Mouse (Mus musculus): ENCODE results near the gene Stim1. TPM values are rescaled to one million over a fixed set of nuclear protein-coding genes. Genes with fewer than 3 reads are reported as not detected.

Stim1 gene
- polyA plus RNA-seq, 1 experiment from 2014 or later: 21.3 TPM

GRCm38 (mm10) chr7:102330270-102330669 lies 62.7 kb downstream of the Stim1 start:
- no peak overlapping the region for H3K4me2 ChIP-seq (ENCODE audit: low read depth, low read length)
- no peak for ATAC-seq (ENCODE audit: low read depth)
- H3K36me3 ChIP-seq (ENCODE audit: control insufficient read depth, insufficient read depth, low read length): no peaks in the 10 kb centered on the region
- WGBS: 90% methylated on average over 5 of the region's 5 CpGs
- 0 out of 2 replicates have a peak, but pooled peaks cover 2% of the 10 kb centered on the region for H3K4me1 ChIP-seq (replicated peaks; ENCODE audit: control insufficient read depth, insufficient read depth, low read length)
- H3K27me3 ChIP-seq (ENCODE audit: control insufficient read depth, insufficient read depth, low read depth, low read length): no peaks in the 10 kb centered on the region
- no peak overlapping the region for H3K4me3 ChIP-seq (ENCODE audit: low read length)
- no peaks in the 10 kb centered on the region for H3K9me3 ChIP-seq (ENCODE audit: control insufficient read depth, low read length)
- no peak overlapping the region for H3K9ac ChIP-seq (ENCODE audit: low read length)
- no peak overlapping the region for H3K27ac ChIP-seq (ENCODE audit: low read length)

GRCm38 (mm10) chr7:102331476-102331875 lies 63.9 kb downstream of the Stim1 start:
- H3K27ac ChIP-seq (ENCODE audit: low read length): no peak overlapping the region
- WGBS: 56% methylated on average over 3 of the region's 3 CpGs
- no peaks in the 10 kb centered on the region for H3K9me3 ChIP-seq (ENCODE audit: control insufficient read depth, low read length)
- no peak overlapping the region for H3K4me2 ChIP-seq (ENCODE audit: low read depth, low read length)
- no peaks in the 10 kb centered on the region for H3K36me3 ChIP-seq (ENCODE audit: control insufficient read depth, insufficient read depth, low read length)
- no peak overlapping the region for H3K9ac ChIP-seq (ENCODE audit: low read length)
- H3K27me3 ChIP-seq (ENCODE audit: control insufficient read depth, insufficient read depth, low read depth, low read length): no peaks in the 10 kb centered on the region
- H3K4me3 ChIP-seq (ENCODE audit: low read length): no peak overlapping the region
- no peak for ATAC-seq (ENCODE audit: low read depth)
- 0 out of 2 replicates have a peak, but pooled peaks cover 2% of the 10 kb centered on the region for H3K4me1 ChIP-seq (replicated peaks; ENCODE audit: control insufficient read depth, insufficient read depth, low read length)

GRCm38 (mm10) chr7:102333741-102334140 lies 66.1 kb downstream of the Stim1 start:
- Histone ChIP-seq H3K27me3 (ENCODE audit: control insufficient read depth, insufficient read depth, low read depth, low read length) (no peaks in the 10 kb centered on the region), H3K4me1 (replicated peaks; ENCODE audit: control insufficient read depth, insufficient read depth, low read length) (peaks cover 7% of the 10 kb centered on the region; the same call in 1 of the 2 replicates), H3K4me2 (ENCODE audit: low read depth, low read length) (no peak overlapping the region), H3K9ac (ENCODE audit: low read length) (no peak overlapping the region), H3K9me3 (ENCODE audit: control insufficient read depth, low read length) (no peaks in the 10 kb centered on the region), H3K4me3 (ENCODE audit: low read length) (no peak overlapping the region), H3K36me3 (ENCODE audit: control insufficient read depth, insufficient read depth, low read length) (no peaks in the 10 kb centered on the region), H3K27ac (ENCODE audit: low read length) (no peak overlapping the region)
- WGBS: 40% methylated on average over 4 of the region's 4 CpGs
- no peak for ATAC-seq (ENCODE audit: low read depth)

GRCm38 (mm10) chr7:102337326-102337725 lies 69.7 kb downstream of the Stim1 start:
- ATAC-seq (ENCODE audit: low read depth): no peak
- WGBS: 90% methylated on average over 5 of the region's 5 CpGs
- no peak overlapping the region for H3K9ac ChIP-seq (ENCODE audit: low read length)
- no peaks in the 10 kb centered on the region for H3K27me3 ChIP-seq (ENCODE audit: control insufficient read depth, insufficient read depth, low read depth, low read length)
- no peaks in the 10 kb centered on the region for H3K9me3 ChIP-seq (ENCODE audit: control insufficient read depth, low read length)
- H3K27ac ChIP-seq (ENCODE audit: low read length): no peak overlapping the region
- H3K36me3 ChIP-seq (ENCODE audit: control insufficient read depth, insufficient read depth, low read length): no peaks in the 10 kb centered on the region
- H3K4me2 ChIP-seq (ENCODE audit: low read depth, low read length): no peak overlapping the region
- H3K4me1 ChIP-seq (replicated peaks; ENCODE audit: control insufficient read depth, insufficient read depth, low read length): peaks cover 7% of the 10 kb centered on the region; the same call in 1 of the 2 replicates
- no peak overlapping the region for H3K4me3 ChIP-seq (ENCODE audit: low read length)

- no peak overlapping the region for H3K9ac ChIP-seq (ENCODE audit: low read length)
- no peaks in the 10 kb centered on the region for H3K36me3 ChIP-seq (ENCODE audit: control insufficient read depth, insufficient read depth, low read length)
- H3K27ac ChIP-seq (ENCODE audit: low read length): no peak overlapping the region
- ATAC-seq (ENCODE audit: low read depth): peak; percentile 88
- H3K4me3 ChIP-seq (ENCODE audit: low read length): no peak overlapping the region
- H3K4me1 ChIP-seq (replicated peaks; ENCODE audit: control insufficient read depth, insufficient read depth, low read length): peaks cover 7% of the 10 kb centered on the region; the same call in 1 of the 2 replicates
- WGBS: 7% methylated on average over 3 of the region's 3 CpGs
- H3K9me3 ChIP-seq (ENCODE audit: control insufficient read depth, low read length): no peaks in the 10 kb centered on the region
- H3K4me2 ChIP-seq (ENCODE audit: low read depth, low read length): no peak overlapping the region
- H3K27me3 ChIP-seq (ENCODE audit: control insufficient read depth, insufficient read depth, low read depth, low read length): no peaks in the 10 kb centered on the region
Observed at GRCm38 (mm10) chr7:102337898-102338297, 70.3 kb downstream of the Stim1 start.

GRCm38 (mm10) chr7:102338956-102339355 lies 71.3 kb downstream of the Stim1 start:
- Histone ChIP-seq H3K4me2 (ENCODE audit: low read depth, low read length) (no peak overlapping the region), H3K9me3 (ENCODE audit: control insufficient read depth, low read length) (no peaks in the 10 kb centered on the region), H3K4me3 (ENCODE audit: low read length) (no peak overlapping the region), H3K27ac (ENCODE audit: low read length) (no peak overlapping the region), H3K36me3 (ENCODE audit: control insufficient read depth, insufficient read depth, low read length) (no peaks in the 10 kb centered on the region), H3K27me3 (ENCODE audit: control insufficient read depth, insufficient read depth, low read depth, low read length) (no peaks in the 10 kb centered on the region), H3K4me1 (replicated peaks; ENCODE audit: control insufficient read depth, insufficient read depth, low read length) (peaks cover 5% of the 10 kb centered on the region; the same call in 1 of the 2 replicates), H3K9ac (ENCODE audit: low read length) (no peak overlapping the region)
- ATAC-seq (ENCODE audit: low read depth): no peak
- WGBS: 78% methylated on average over 3 of the region's 3 CpGs

GRCm38 (mm10) chr7:102345893-102346292 lies 78.3 kb downstream of the Stim1 start:
- no peak for ATAC-seq (ENCODE audit: low read depth)
- H3K27me3 ChIP-seq (ENCODE audit: control insufficient read depth, insufficient read depth, low read depth, low read length): no peaks in the 10 kb centered on the region
- H3K9me3 ChIP-seq (ENCODE audit: control insufficient read depth, low read length): no peaks in the 10 kb centered on the region
- H3K4me2 ChIP-seq (ENCODE audit: low read depth, low read length): no peak overlapping the region
- H3K4me3 ChIP-seq (ENCODE audit: low read length): no peak overlapping the region
- H3K36me3 ChIP-seq (ENCODE audit: control insufficient read depth, insufficient read depth, low read length): no peaks in the 10 kb centered on the region
- no peaks in the 10 kb centered on the region for H3K4me1 ChIP-seq (replicated peaks; ENCODE audit: control insufficient read depth, insufficient read depth, low read length)
- H3K27ac ChIP-seq (ENCODE audit: low read length): no peak overlapping the region
- H3K9ac ChIP-seq (ENCODE audit: low read length): no peak overlapping the region
- 21% methylated on average over 2 of the region's 2 CpGs for WGBS

- no peak overlapping the region for H3K4me3 ChIP-seq (ENCODE audit: low read length)
- ATAC-seq (ENCODE audit: low read depth): no peak
- WGBS: 57% methylated on average over 3 of the region's 3 CpGs
- H3K36me3 ChIP-seq (ENCODE audit: control insufficient read depth, insufficient read depth, low read length): no peaks in the 10 kb centered on the region
- no peak overlapping the region for H3K4me2 ChIP-seq (ENCODE audit: low read depth, low read length)
- H3K9me3 ChIP-seq (ENCODE audit: control insufficient read depth, low read length): no peaks in the 10 kb centered on the region
- H3K27ac ChIP-seq (ENCODE audit: low read length): no peak overlapping the region
- H3K27me3 ChIP-seq (ENCODE audit: control insufficient read depth, insufficient read depth, low read depth, low read length): no peaks in the 10 kb centered on the region
- no peak overlapping the region for H3K9ac ChIP-seq (ENCODE audit: low read length)
- no peaks in the 10 kb centered on the region for H3K4me1 ChIP-seq (replicated peaks; ENCODE audit: control insufficient read depth, insufficient read depth, low read length)
Observed at GRCm38 (mm10) chr7:102347327-102347726, 79.7 kb downstream of the Stim1 start.

- H3K4me3 ChIP-seq (ENCODE audit: low read length): no peak overlapping the region
- H3K27ac ChIP-seq (ENCODE audit: low read length): no peak overlapping the region
- no peak overlapping the region for H3K4me2 ChIP-seq (ENCODE audit: low read depth, low read length)
- WGBS: 58% methylated on average over 2 of the region's 2 CpGs
- no peak for ATAC-seq (ENCODE audit: low read depth)
- H3K36me3 ChIP-seq (ENCODE audit: control insufficient read depth, insufficient read depth, low read length): no peaks in the 10 kb centered on the region
- no peak overlapping the region for H3K9ac ChIP-seq (ENCODE audit: low read length)
- H3K4me1 ChIP-seq (replicated peaks; ENCODE audit: control insufficient read depth, insufficient read depth, low read length): no peaks in the 10 kb centered on the region
- no peaks in the 10 kb centered on the region for H3K27me3 ChIP-seq (ENCODE audit: control insufficient read depth, insufficient read depth, low read depth, low read length)
- no peaks in the 10 kb centered on the region for H3K9me3 ChIP-seq (ENCODE audit: control insufficient read depth, low read length)
Observed at GRCm38 (mm10) chr7:102348681-102349080, 81.1 kb downstream of the Stim1 start.

- H3K4me1 ChIP-seq (replicated peaks; ENCODE audit: control insufficient read depth, insufficient read depth, low read length): no peaks in the 10 kb centered on the region
- H3K27me3 ChIP-seq (ENCODE audit: control insufficient read depth, insufficient read depth, low read depth, low read length): no peaks in the 10 kb centered on the region
- no peak overlapping the region for H3K9ac ChIP-seq (ENCODE audit: low read length)
- no peak overlapping the region for H3K4me3 ChIP-seq (ENCODE audit: low read length)
- ATAC-seq (ENCODE audit: low read depth): no peak
- H3K4me2 ChIP-seq (ENCODE audit: low read depth, low read length): no peak overlapping the region
- no peak overlapping the region for H3K27ac ChIP-seq (ENCODE audit: low read length)
- no peaks in the 10 kb centered on the region for H3K9me3 ChIP-seq (ENCODE audit: control insufficient read depth, low read length)
- no peaks in the 10 kb centered on the region for H3K36me3 ChIP-seq (ENCODE audit: control insufficient read depth, insufficient read depth, low read length)
- WGBS: 60% methylated on average over 5 of the region's 5 CpGs
Observed at GRCm38 (mm10) chr7:102349236-102349635, 81.6 kb downstream of the Stim1 start.

Measured in lung, embryonic 16.5 days (tissue).